Mouse (Mus musculus) monocyte, adult 5-6 weeks (primary cell): Measurements from ENCODE around the gene Tbx21. TPM values are rescaled to one million over a fixed set of nuclear protein-coding genes. Genes with fewer than 3 reads are reported as not detected.

Experiments used
- ATAC-seq: fragments of 153-309, 156-312 bp; replicated peaks from 2 replicates; pipeline ENCODE4 v1.8.0; 2017; ENCODE audit warnings: mild to moderate bottlenecking; ENCODE audit not compliant: low TSS enrichment, insufficient number of reproducible peaks, severe bottlenecking, poor library complexity, low FRiP score
- total RNA-seq: library from RNA; stranded (forward); fragments of 200-1000, 200-491, 200-594 nt; gene quantifications from 3 replicates; pipeline ENCODE4 v1.2.3, GENCODE M21; 2017

Gene Tbx21
- total RNA-seq, 1 experiment from 2014 or later: 25.3 TPM

GRCm38 (mm10) chr11:97052219-97052646 is 62.9 kb downstream of the Tbx21 start:
- ATAC-seq: no peak

- no peak; the same call in 1 of the 2 replicates for ATAC-seq
These were observed 64.1 kb downstream of the Tbx21 start for GRCm38 (mm10) chr11:97050944-97051586.

- ATAC-seq: peak; percentile 54
These were observed 64.8 kb downstream of the Tbx21 start, which contains the start of gene Osbpl7 for GRCm38 (mm10) chr11:97050216-97050943. Gene Osbpl7 (plus strand): TSS chr11:97050628.

GRCm38 (mm10) chr11:97049492-97050085 is 65.5 kb downstream of the Tbx21 start:
- no peak for ATAC-seq

GRCm38 (mm10) chr11:97048090-97048650 is 67.0 kb downstream of the Tbx21 start:
- no peak for ATAC-seq

Other genes starting within 250 kb of the Tbx21 start
- 38.4 to 51.0 TPM (median 44.6 TPM) in 3 replicates for gene Cdk5rap3, start 198.8 kb downstream of the Tbx21 start, total RNA-seq
- 0.29 TPM in 1 of 3 replicates, not detected in the others for gene Prr15l, start 187.2 kb downstream of the Tbx21 start, total RNA-seq
- gene Pnpo, start 171.3 kb downstream of the Tbx21 start, total RNA-seq: 18.3 to 23.7 TPM (median 20.6 TPM) in 3 replicates
- 4.2 to 7.6 TPM (median 7.1 TPM) in 3 replicates for gene Sp2, start 132.4 kb downstream of the Tbx21 start, total RNA-seq
- gene Sp6, start 101.9 kb downstream of the Tbx21 start, total RNA-seq: not detected in 3 replicates
- gene Scrn2, start 85.4 kb downstream of the Tbx21 start, total RNA-seq: 2.3 to 3.2 TPM (median 2.9 TPM) in 3 replicates
- not detected in 3 replicates for gene Lrrc46, start 73.9 kb downstream of the Tbx21 start, total RNA-seq
- 12.3 to 17.5 TPM (median 13.4 TPM) in 3 replicates for gene Mrpl10, start 73.8 kb downstream of the Tbx21 start, total RNA-seq
- 10.0 to 13.1 TPM (median 11.3 TPM) in 3 replicates for gene Osbpl7, start 64.7 kb downstream of the Tbx21 start, total RNA-seq
- 23.2 to 34.3 TPM (median 24.7 TPM) in 3 replicates for gene Tbkbp1, start 36.2 kb upstream of the Tbx21 start, total RNA-seq
- 192 to 282 TPM (median 240 TPM) in 3 replicates for gene Kpnb1, start 72.5 kb upstream of the Tbx21 start, total RNA-seq
- 23.9 to 35.9 TPM (median 24.2 TPM) in 3 replicates for gene Npepps, start 165.3 kb upstream of the Tbx21 start, total RNA-seq
- 7.5 to 14.9 TPM (median 11.4 TPM) in 3 replicates for gene Mrpl45, start 200.4 kb upstream of the Tbx21 start, total RNA-seq
- 0.29 to 0.39 TPM in 2 of 3 replicates, not detected in the other for gene Gpr179, start 236.7 kb upstream of the Tbx21 start, total RNA-seq
- 16.8 to 18.8 TPM (median 18.0 TPM) in 3 replicates for gene Socs7, start 247.2 kb upstream of the Tbx21 start, total RNA-seq